Mouse (Mus musculus) WW6 (cell line): ENCODE data around the gene Myrf.

Source experiments
- DNase-seq: peaks from one replicate; pipeline ENCODE4 v3.0.0-alpha.2; 2013; ENCODE audit warnings: low read depth, low spot score

The Myrf gene

GRCm38 (mm10) chr19:10210885-10211284 is 29.7 kb downstream of the Myrf start:
- no peak for DNase-seq

DNA sequence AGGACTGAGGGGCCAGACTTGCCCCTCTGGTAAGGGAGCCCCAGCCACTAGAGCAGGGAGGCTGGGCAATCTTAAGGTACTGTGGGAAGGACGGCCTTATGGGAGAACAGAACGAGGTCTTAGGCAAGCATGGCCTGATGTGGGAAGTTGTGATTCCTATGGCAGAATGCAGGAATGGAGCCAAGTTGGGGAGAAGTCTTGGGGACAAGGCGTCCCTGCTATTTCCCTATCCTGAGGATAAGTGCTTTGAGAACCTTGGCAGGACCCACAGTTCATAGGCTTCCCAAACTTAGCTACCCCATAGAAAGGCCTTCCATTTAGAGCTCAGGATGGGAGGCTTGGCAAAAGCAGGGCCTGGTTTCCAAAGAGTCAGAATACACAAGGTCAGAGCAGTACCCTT is 31.7 kb downstream of the Myrf start:
- DNase-seq, result no peak

DNA sequence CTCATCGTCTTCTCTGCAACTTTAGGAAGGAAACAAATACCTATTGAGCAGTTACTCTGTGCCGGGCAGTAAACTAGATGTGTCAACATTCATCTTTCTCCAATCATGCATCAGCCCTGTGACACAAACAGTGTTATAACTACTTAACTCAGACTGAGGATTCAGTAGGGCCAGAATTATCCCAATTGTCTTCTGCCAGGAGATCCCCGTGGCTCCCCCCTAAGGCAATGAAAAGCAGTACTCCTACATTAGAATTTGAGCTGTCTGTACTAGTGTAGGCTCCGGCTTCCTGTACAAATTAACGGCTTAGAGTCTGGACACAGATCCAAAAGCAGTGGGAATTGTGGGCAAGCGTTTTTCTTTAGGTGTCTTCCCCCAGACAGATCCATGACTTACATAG is 35.5 kb downstream of the Myrf start:
- DNase-seq, result no peak

DNA sequence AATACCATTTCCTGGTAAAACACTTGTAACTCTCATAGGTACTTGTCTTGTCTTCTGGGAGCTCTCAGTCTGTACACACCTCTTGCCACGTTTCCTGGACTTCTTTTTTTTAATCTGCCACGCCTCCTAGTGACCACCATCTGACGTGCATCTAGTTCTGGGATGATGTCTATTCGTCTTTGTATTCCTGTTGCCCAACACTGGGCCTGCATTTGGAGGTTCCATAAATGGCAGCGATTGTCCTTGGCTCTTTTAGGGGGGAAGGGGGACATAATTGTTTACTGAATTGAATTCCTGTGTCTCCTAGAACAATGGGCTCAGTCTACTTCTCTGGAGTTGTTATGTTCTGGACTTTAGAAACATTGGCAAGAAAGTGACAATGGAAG is 35.9 kb downstream of the Myrf start:
- no peak for DNase-seq

DNA sequence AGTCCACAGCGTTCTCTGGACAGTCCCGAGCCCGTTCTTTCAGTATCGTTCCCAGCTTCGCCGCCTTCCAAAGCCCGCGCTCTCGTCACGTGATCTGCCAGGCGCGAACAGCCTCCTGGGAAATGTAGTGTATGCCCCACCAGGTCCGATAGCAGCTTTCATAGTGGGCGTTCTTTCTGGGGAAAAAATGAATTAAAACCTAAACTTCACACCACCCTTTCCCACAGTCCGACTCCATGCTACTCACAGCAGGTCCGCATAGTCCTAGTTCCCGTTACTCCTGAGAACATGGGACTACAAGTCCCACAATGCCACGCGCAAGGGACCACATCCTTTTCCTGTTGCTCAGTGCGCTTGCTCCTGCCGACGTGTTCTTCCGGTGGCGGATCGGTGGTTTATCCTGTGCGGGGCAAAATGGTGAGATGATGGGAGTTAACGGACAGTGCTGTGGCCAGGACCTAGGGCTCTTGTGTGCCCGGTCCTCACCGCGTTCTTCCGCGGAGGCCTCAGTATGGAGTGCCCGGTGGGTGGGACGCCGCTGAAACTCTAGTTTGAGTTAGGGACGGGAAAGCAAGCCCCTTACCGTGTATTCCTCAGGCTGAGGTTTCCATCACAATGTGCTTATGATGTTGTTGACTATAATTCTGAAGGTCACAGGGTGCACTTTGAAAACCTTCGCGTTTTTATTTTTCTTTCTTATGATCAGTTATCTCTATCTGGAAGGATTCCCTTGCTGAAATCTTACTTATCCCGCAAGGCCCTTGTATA is 36.5 kb downstream of the Myrf start, which contains the start of the genes Tmem258 and Fen1:
Tmem258 (plus strand) TSS at position 167 of the 768 bp plus-strand sequence.
Fen1 (minus strand) TSS at position 322 of the 768 bp plus-strand sequence.
- no peak for DNase-seq

DNA sequence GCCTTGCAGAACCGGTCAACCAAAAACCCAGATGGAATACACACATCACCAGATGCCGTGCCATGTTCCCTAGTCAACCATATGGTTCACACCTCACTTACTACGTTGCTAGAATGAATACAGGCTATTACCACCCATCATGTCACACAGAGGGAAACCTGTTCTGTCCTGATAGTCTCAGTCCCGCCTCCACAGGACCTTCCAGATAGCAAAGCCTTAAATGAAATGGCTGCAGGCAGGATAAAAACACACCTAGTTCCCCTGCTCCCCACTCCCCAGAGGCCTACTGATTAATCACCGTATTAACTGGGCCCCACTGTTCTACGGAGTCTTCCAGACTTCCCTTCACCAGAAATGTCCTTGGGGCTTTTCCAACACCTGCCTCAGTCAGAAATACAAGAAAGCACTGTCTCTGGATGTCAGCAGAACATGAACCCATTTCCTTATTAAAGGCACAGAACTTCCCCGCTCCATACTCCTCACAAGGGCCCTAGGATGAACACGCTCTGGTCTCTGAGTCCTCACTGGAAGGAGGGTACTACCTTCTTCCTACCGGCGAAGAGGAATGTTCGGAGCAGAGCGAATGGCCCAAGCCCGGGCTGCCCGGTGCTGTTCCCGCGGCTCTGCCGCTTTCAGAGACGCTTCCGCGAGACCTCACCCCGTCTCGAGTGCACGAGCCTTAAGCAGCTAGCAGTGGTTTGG is 37.3 kb downstream of the Myrf start:
- DNase-seq, result no peak

GRCm38 (mm10) chr19:10198723-10199122 is 41.8 kb downstream of the Myrf start:
- peak; percentile 66 for DNase-seq

DNA sequence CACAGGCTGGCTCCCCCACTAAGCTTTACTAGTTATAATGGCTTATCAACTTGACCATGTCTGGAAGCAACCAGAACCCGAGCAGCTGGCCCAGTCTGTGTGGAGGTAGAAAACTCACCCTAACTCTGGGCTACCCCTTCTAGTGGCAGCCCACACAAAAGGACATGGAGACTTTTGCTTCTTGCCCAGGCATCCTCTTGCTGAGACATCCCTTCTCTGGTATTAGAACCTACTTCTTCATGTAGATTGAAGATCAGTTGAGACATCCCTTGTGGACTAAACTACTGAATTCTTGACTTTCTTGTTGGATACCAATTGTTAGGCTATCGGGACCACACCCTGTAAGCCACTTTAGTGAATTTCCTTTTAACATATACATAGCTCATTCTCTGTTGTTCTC is 42.3 kb downstream of the Myrf start:
- no peak for DNase-seq

GRCm38 (mm10) chr19:10197130-10197529 is 43.4 kb downstream of the Myrf start:
- DNase-seq, result no peak

DNA sequence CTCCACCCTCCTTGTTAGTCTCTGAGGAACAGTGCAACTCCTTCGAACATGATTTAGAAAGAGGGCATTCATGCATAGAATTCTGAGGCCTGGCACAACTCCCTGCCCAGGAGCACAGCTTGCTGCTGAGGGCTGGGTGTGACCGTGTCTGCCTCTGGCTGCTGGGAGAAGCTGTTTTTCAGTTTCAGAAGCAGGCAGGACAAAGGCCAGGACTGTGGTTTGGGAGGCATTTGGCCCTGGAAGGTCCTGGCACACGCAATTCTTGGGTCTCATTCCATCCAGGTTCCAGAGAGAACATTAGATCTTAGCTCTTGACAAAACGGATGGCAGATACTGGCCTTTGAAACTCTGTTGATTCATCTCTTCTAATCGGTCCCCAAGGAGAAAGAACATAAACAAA is 45.3 kb downstream of the Myrf start:
- DNase-seq, result no peak

DNA sequence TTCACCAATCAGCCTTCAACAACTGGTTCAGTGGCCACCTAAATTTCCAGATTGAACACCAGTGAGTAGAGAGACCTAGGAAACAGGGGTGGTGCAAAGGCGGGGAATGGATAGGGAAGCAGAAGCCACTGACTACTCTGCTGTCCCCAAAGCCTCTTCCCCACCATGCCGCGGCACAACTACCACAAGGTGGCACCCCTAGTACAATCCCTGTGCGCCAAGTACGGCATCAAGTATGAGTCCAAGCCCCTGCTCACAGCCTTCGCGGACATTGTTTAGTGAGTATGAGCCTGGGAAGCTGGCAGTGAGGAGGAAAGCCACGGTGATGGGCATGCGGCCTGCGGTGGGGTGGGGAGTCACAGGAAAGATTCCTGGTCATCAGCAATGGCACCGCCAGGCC is 46.2 kb downstream of the Myrf start:
- DNase-seq, result no peak

DNA sequence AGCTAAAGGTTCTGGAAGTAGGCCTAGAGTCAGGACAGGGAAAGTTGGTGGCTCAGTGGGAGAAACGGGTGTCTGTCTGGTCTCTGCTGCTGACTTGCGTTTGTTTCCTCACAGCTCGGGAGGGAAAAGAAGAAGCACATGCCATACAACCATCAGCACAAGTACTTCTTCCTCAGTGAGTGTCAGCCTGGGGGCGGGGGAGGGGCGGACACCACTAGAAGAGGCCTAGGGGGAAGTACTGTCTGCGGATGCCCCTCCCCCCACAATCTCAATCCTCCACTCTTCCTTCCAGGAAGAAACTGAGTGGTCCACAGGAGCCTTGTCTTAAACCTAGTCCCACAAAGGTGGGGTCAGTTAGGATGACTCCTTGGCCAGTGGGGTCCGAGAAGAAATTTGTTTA is 49.2 kb downstream of the Myrf start:
- no peak for DNase-seq

DNA sequence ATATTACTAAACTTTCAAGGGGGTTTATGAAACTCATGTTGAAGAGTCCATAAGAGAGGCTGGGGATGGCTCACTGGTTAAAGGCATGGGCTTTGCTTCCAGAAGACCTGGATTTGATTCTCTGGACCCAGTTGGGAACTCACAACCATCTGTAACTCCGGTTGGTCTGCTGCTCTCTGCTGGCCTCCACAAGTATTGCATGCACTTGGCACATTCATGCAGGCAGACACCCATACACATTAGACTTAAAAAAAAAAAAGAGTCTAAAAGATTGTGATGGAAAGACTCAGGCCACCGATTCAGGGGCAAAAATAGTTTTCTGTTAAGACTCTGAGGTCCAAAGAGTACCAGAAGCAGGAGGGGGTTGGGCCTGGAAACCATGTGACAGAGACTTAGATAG is 49.8 kb downstream of the Myrf start:
- no peak for DNase-seq

- no peak for DNase-seq
These were observed 50.6 kb downstream of the Myrf start for GRCm38 (mm10) chr19:10189940-10190339.

GRCm38 (mm10) chr19:10189022-10189421 is 51.5 kb downstream of the Myrf start:
- DNase-seq, result no peak

- no peak for DNase-seq
These were observed 52.2 kb downstream of the Myrf start for GRCm38 (mm10) chr19:10188281-10188811.

DNA sequence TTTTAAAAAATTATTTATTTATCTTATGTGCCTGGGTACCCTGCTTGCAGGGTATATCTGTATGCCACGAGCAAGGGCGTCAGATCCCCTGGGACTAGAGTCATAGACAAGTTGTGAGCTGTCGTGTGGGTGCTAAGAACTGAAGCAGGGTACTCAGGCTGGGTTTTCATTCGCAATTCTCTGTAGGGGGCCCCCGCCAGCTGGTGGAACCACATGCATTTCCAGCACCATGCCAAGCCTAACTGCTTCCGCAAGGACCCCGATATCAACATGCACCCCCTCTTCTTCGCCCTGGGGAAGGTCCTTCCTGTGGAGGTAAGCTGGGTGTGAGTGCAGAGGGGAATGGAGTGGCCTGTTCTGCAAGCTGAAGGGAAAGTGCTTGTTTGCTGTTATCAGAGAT is 54.0 kb downstream of the Myrf start:
- no peak for DNase-seq

- DNase-seq, result no peak
These were observed 54.7 kb downstream of the Myrf start for GRCm38 (mm10) chr19:10185876-10186275.

- DNase-seq, result no peak
These were observed 56.5 kb downstream of the Myrf start for GRCm38 (mm10) chr19:10184096-10184495.

GRCm38 (mm10) chr19:10183299-10183983 is 57.1 kb downstream of the Myrf start:
- DNase-seq, result no peak

DNA sequence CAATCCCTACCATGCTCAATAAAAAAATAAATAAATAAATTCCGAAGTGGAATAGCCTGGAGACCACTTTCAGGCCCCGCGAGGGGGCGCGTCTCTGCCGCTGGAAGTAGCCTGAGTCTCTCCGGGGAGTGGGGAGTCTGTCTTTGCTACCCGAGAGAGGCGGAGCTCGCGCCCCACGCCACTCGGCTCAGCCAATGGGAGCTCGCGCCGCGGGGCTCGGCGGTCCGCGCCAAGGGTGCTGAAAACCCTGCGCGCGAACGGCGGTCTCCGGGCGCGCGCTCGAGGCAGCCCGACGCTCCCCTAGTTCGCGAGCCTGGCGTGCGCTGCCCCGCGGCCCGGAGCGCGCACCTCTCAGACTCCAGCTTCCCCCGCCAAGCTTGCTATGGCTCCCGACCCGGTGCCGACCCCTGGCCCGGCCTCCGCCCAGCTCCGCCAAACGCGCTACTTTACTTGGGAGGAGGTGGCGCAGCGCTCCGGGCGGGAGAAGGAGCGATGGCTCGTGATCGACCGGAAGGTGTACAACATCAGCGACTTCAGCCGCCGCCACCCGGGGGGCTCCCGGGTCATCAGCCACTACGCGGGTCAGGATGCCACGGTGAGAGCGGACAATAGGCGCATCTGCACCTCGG is 57.8 kb downstream of the Myrf start, which contains the start of gene Fads1:
Fads1 (plus strand) TSS at position 219 of the 629 bp plus-strand sequence.
- DNase-seq, result peak; percentile 89

GRCm38 (mm10) chr19:10182142-10182541 is 58.4 kb downstream of the Myrf start:
- DNase-seq, result no peak
